In the genomic region with DNA sequence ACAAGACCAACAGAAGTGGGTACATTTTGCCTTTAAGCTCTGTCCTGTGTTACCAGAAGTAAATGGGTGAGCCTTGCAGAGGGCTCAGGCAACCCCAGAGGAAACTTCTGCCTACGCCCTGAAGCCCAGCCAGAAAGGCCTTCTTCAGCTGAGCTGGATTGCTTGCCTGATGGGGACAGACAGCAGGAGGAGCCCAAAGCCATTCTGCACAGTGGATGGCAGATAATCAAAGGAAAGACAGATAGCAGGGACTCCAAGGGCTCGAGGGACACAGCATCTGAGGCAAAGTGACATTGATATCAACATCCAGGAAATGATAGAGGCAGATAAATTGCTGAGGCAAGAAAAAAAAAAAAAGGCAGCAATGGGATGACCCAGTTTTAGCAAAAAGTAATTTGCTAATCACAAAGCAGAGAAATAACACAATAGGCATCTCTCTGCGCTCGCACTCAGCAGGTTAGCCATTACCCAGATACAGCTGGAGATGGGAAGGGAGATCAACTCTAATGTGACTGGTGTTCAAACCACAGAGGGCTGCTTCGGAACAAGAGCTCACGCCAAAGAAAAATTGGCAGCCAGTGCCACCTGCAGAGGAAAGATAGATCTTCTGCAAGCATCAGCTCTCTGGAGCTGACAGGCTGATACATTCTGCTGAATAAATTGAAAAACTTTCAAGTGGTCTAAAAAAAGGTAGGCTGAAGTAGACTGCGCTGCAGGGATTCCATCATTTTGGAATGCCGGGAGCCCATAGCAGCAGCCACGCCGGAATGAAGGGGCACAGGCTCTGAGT, we compare ENCODE assay signal across 10 mouse cellular contexts.
DNase-seq lines count a peak whose midpoint lies in the region; ATAC-seq lines count a peak whose summit lies in the region.
"Had no signal": no experiment of that assay in that cellular context is flagged by ENCODE, and none has a peak within 500 bp of the region (broad histone marks: within the 10 kb centered on the region; RNA-seq: fewer than 3 reads in every experiment).

No protein-coding gene starts in this region.

- no peak for DNase-seq in hindbrain, embryonic 11.5 days (ENCODE audit: low spot score)
- DNase-seq in left cerebral cortex, adult 18-20 months (ENCODE audit: low spot score in 2 of 2) = peak; percentile 10 to 44
- DNase-seq in right cerebral cortex, postnatal 10 days (ENCODE audit: low spot score in 2 of 2) = peak; percentile 77 to 81
- DNase-seq in kidney, postnatal 25 days = no peak
- no peak for DNase-seq in ovary, postnatal 36 days (ENCODE audit: low spot score)
- DNase-seq: heart, postnatal 4 days; liver, postnatal 0 days had no signal

- H3K4me3 ChIP-seq in hindbrain, embryonic 13.5 days = no peak overlapping the region
- no peak overlapping the region for H3K4me3 ChIP-seq in hindbrain, embryonic 11.5 days (ENCODE audit: low read depth, low read length)

- H3K27ac ChIP-seq in hindbrain, embryonic 13.5 days = peak overlapping the region; percentile 66
- no peak overlapping the region for H3K27ac ChIP-seq in hindbrain, embryonic 11.5 days (ENCODE audit: low read depth, low read length)

- H3K27me3 ChIP-seq in hindbrain, embryonic 13.5 days = no peaks in the 10 kb centered on the region
- no peaks in the 10 kb centered on the region for H3K27me3 ChIP-seq in hindbrain, embryonic 11.5 days (ENCODE audit: control insufficient read depth, insufficient read depth, low read length)

- H3K4me1 ChIP-seq in hindbrain, embryonic 13.5 days (replicated peaks) = peaks cover 8% of the 10 kb centered on the region; the same call in 1 of the 2 replicates
- H3K4me1 ChIP-seq in hindbrain, embryonic 11.5 days (replicated peaks; ENCODE audit: control insufficient read depth, insufficient read depth, low read length) = no peaks in the 10 kb centered on the region

- H3K9me3 ChIP-seq in hindbrain, embryonic 13.5 days = no peaks in the 10 kb centered on the region
- H3K9me3 ChIP-seq in hindbrain, embryonic 11.5 days (ENCODE audit: control insufficient read depth, low read length) = no peaks in the 10 kb centered on the region

- H3K4me2 ChIP-seq in hindbrain, embryonic 13.5 days = no peak overlapping the region
- no peak overlapping the region for H3K4me2 ChIP-seq in hindbrain, embryonic 11.5 days (replicated peaks; ENCODE audit: low read depth, low read length)

- H3K36me3 ChIP-seq in hindbrain, embryonic 13.5 days = no peaks in the 10 kb centered on the region
- H3K36me3 ChIP-seq in hindbrain, embryonic 11.5 days (ENCODE audit: control insufficient read depth, insufficient read depth, low read length) = no peaks in the 10 kb centered on the region

- ATAC-seq in hindbrain, embryonic 13.5 days (ENCODE audit: low FRiP score) = peak; percentile 80
- ATAC-seq in hindbrain, embryonic 11.5 days (ENCODE audit: low FRiP score) = no peak; the same call in 1 of the 2 replicates
- ATAC-seq in frontal cortex, adult (ENCODE audit: low TSS enrichment) = peak; percentile 96
- ATAC-seq in inflammation-experienced regulatory T-cells, adult 6 months = no peak
- ATAC-seq: liver, postnatal 0 days had no signal

- WGBS in hindbrain, embryonic 13.5 days = 47% methylated on average over 10 of the region's 10 CpGs
- WGBS in hindbrain, embryonic 11.5 days = 57% methylated on average over 10 of the region's 10 CpGs

- no peak overlapping the region for H3K9ac ChIP-seq in hindbrain, embryonic 13.5 days
- H3K9ac ChIP-seq in hindbrain, embryonic 11.5 days (ENCODE audit: low read depth, low read length) = no peak overlapping the region
- H3K9ac ChIP-seq: liver, postnatal 0 days had no signal

Comparison
In these comparisons a context has a peak if more than half of its experiments do, and no peak if none do; other contexts are left out.
1. ATAC-seq: peak in hindbrain, embryonic 13.5 days (single experiment) and frontal cortex, adult (single experiment); none in hindbrain, embryonic 11.5 days (single experiment) and inflammation-experienced regulatory T-cells, adult 6 months (single experiment).
2. DNase-seq: peak in left cerebral cortex, adult 18-20 months (2 of 2) and right cerebral cortex, postnatal 10 days (2 of 2); none in hindbrain, embryonic 11.5 days (single experiment), kidney, postnatal 25 days (0 of 2) and ovary, postnatal 36 days (single experiment).